Mouse (Mus musculus): ENCODE results near the gene Xcr1. TPM values are rescaled to one million over a fixed set of nuclear protein-coding genes. Genes with fewer than 3 reads are reported as not detected.
A peak's percentile ranks its signal among the peaks of the same experiment; 100 is the strongest.

Gene Xcr1
- polyA plus RNA-seq (2015; fragmentation: Nextera tagmentation; extraction: Ambion mirVana): not detected in 2 replicates

- Histone ChIP-seq H3K9ac (no peak within 1 kb of the TSS), H3K4me3 (no peak within 1 kb of the TSS), H3K36me3 (no peaks in the 10 kb centered on the region), H3K4me2 (no peak within 1 kb of the TSS), H3K4me1 (no peaks in the 10 kb centered on the region), H3K27ac (replicated peaks) (no peak within 1 kb of the TSS), H3K27me3 (replicated peaks) (no peaks in the 10 kb centered on the region), H3K9me3 (no peaks in the 10 kb centered on the region)
- no peak for ATAC-seq (ENCODE audit: extremely low read depth, insufficient number of reproducible peaks, low FRiP score, low TSS enrichment)
- 75% methylated on average over 9 of the region's 9 CpGs for WGBS
Measured at GRCm38 (mm10) chr9:123861929-123862328, at the start of gene Xcr1. TSS of gene Xcr1 (minus strand) at chr9:123862029.

DNA sequence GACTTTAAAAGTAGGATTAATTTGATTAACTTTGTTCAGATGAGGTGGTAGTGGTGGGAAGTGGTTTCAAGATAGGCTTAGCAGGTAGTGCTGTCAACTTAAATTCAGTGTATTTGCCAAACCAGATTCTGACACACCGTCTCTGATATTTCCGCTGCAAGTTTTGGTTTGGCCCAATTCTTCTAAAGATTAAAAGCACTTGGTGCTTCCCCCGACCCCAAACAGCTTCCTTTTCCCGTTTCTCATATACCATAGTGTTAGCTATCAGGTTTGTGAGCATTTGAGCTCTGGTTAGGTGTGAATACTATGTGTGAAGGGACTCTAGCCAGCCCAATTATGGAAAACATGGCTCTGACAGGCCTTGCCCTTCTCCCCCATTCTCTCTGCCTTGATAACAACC is 10.2 kb upstream of the Xcr1 start:
- no peak for ATAC-seq (ENCODE audit: extremely low read depth, insufficient number of reproducible peaks, low FRiP score, low TSS enrichment)
- no peaks in the 10 kb centered on the region for H3K36me3 ChIP-seq
- H3K9ac ChIP-seq: no peak overlapping the region
- H3K4me3 ChIP-seq: no peak overlapping the region
- no peak overlapping the region for H3K27ac ChIP-seq (replicated peaks)
- no peak overlapping the region for H3K4me2 ChIP-seq
- 58% methylated on average over 4 of the region's 4 CpGs for WGBS
- H3K4me1 ChIP-seq: no peaks in the 10 kb centered on the region
- no peaks in the 10 kb centered on the region for H3K27me3 ChIP-seq (replicated peaks)
- H3K9me3 ChIP-seq: no peaks in the 10 kb centered on the region

- no peaks in the 10 kb centered on the region for H3K27me3 ChIP-seq (replicated peaks)
- no peaks in the 10 kb centered on the region for H3K36me3 ChIP-seq
- H3K4me3 ChIP-seq: no peak overlapping the region
- ATAC-seq (ENCODE audit: extremely low read depth, insufficient number of reproducible peaks, low FRiP score, low TSS enrichment): no peak
- H3K9me3 ChIP-seq: no peaks in the 10 kb centered on the region
- no peak overlapping the region for H3K4me2 ChIP-seq
- WGBS: 52% methylated on average over 4 of the region's 6 CpGs
- H3K4me1 ChIP-seq: no peaks in the 10 kb centered on the region
- H3K27ac ChIP-seq (replicated peaks): no peak overlapping the region
- no peak overlapping the region for H3K9ac ChIP-seq
Measured at GRCm38 (mm10) chr9:123869167-123869784, 7.4 kb upstream of the Xcr1 start.

GRCm38 (mm10) chr9:123863641-123864040 is 1.8 kb upstream of the Xcr1 start:
- no peak overlapping the region for H3K4me3 ChIP-seq
- no peaks in the 10 kb centered on the region for H3K27me3 ChIP-seq (replicated peaks)
- no peak overlapping the region for H3K9ac ChIP-seq
- WGBS: 92% methylated on average over 1 of the region's 1 CpGs
- no peaks in the 10 kb centered on the region for H3K36me3 ChIP-seq
- ATAC-seq (ENCODE audit: extremely low read depth, insufficient number of reproducible peaks, low FRiP score, low TSS enrichment): no peak
- H3K9me3 ChIP-seq: no peaks in the 10 kb centered on the region
- H3K4me2 ChIP-seq: no peak overlapping the region
- no peaks in the 10 kb centered on the region for H3K4me1 ChIP-seq
- no peak overlapping the region for H3K27ac ChIP-seq (replicated peaks)

- Histone ChIP-seq H3K36me3 (no peaks in the 10 kb centered on the region), H3K9me3 (no peaks in the 10 kb centered on the region), H3K27ac (replicated peaks) (no peak overlapping the region), H3K4me1 (no peaks in the 10 kb centered on the region), H3K27me3 (replicated peaks) (no peaks in the 10 kb centered on the region), H3K9ac (no peak overlapping the region), H3K4me3 (no peak overlapping the region), H3K4me2 (no peak overlapping the region)
- WGBS: 74% methylated on average over 1 of the region's 1 CpGs
- no peak for ATAC-seq (ENCODE audit: extremely low read depth, insufficient number of reproducible peaks, low FRiP score, low TSS enrichment)
Measured at GRCm38 (mm10) chr9:123862895-123863616, 1.2 kb upstream of the Xcr1 start.

DNA sequence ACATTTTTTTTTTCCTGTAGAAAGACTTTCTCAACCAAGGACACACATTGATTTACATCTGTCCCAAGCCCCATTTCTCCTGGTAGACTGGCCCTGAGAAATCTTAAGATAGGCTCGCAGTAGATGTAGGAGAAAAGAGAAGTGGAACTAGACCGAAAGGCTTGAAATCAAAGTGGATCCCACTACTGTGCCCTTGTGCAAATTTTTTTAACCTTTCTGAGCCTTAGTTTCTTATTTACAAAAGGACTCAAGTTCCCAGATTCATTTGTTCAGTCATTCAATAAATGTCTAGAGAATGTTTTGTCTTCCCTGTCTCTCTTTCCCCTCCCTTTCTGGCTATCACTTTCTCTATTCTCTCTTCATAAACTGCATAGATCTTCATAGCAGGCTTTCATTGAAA is 5.0 kb downstream of the Xcr1 start:
- Histone ChIP-seq H3K9ac (no peak overlapping the region), H3K27ac (replicated peaks) (no peak overlapping the region), H3K4me3 (no peak overlapping the region), H3K4me1 (peaks cover 4% of the 10 kb centered on the region), H3K9me3 (no peaks in the 10 kb centered on the region), H3K27me3 (replicated peaks) (no peaks in the 10 kb centered on the region), H3K4me2 (no peak overlapping the region), H3K36me3 (no peaks in the 10 kb centered on the region)
- no peak for ATAC-seq (ENCODE audit: extremely low read depth, insufficient number of reproducible peaks, low FRiP score, low TSS enrichment)
- 79% methylated on average over 2 of the region's 2 CpGs for WGBS

- H3K9ac ChIP-seq: peak overlapping the region; percentile 74
- H3K36me3 ChIP-seq: no peaks in the 10 kb centered on the region
- no peaks in the 10 kb centered on the region for H3K9me3 ChIP-seq
- H3K27me3 ChIP-seq (replicated peaks): no peaks in the 10 kb centered on the region
- no peak for ATAC-seq (ENCODE audit: extremely low read depth, insufficient number of reproducible peaks, low FRiP score, low TSS enrichment)
- peak overlapping the region; percentile 48 for H3K4me3 ChIP-seq
- peak overlapping the region; percentile 73 for H3K4me2 ChIP-seq
- 56% methylated on average over 5 of the region's 5 CpGs for WGBS
- H3K27ac ChIP-seq (replicated peaks): 0 out of 2 replicates have a peak overlapping the region, but pooled peaks have one; percentile 40
- peaks cover 23% of the 10 kb centered on the region for H3K4me1 ChIP-seq
Measured at GRCm38 (mm10) chr9:123852449-123853390, 9.1 kb downstream of the Xcr1 start.

DNA sequence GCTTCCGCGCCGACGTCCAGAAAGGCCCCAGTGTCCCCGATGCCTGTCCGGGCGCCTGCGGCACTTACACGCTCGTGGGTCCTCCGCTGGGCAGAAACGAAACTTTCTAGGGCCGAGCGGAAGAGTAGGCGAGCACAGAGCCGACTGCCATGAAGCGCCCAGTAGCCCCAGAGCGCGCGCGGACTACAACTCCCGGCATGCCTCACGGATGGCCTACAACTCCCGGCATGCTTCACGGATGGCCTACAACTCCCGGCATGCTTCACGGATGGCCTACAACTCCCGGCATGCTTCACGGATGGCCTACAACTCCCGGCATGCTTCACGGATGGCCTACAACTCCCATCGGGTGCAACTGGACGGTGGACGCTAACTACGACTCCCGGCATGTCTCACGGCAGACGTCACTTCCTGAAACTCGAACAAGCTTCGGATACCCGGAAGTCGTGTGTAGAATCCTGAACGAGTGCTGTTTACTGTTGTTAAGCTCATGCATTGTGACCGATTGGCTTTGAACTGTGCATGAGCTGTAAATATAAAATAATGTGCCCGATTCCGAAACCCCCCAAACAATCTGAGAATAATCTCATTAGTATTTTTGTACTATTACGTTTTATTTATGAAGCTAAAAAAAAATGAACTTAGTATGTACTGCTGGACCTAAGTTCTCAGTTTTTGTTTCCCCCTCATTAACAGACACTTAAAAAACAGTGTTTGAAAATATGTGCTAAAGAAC is 9.9 kb downstream of the Xcr1 start, which contains the start of gene Fyco1:
Fyco1 (minus strand) TSS at position 187 of the 736 bp plus-strand sequence.
- Histone ChIP-seq H3K27me3 (replicated peaks) (no peaks in the 10 kb centered on the region), H3K4me2 (peak within 1 kb of the TSS; percentile 85), H3K27ac (replicated peaks) (peak within 1 kb of the TSS; percentile 95), H3K4me1 (peaks cover 23% of the 10 kb centered on the region), H3K9ac (peak within 1 kb of the TSS; percentile 92), H3K36me3 (no peaks in the 10 kb centered on the region), H3K4me3 (peak within 1 kb of the TSS; percentile 83), H3K9me3 (no peaks in the 10 kb centered on the region)
- WGBS: under 1% methylated on average over 47 of the region's 47 CpGs
- peak; percentile 93 for ATAC-seq (ENCODE audit: extremely low read depth, insufficient number of reproducible peaks, low FRiP score, low TSS enrichment)

GRCm38 (mm10) chr9:123851062-123851712 is 10.6 kb downstream of the Xcr1 start:
- H3K27me3 ChIP-seq (replicated peaks): no peaks in the 10 kb centered on the region
- peak overlapping the region; percentile 92 for H3K9ac ChIP-seq
- peak; percentile 43; the same call in 1 of the 2 replicates for ATAC-seq (ENCODE audit: extremely low read depth, insufficient number of reproducible peaks, low FRiP score, low TSS enrichment)
- no peaks in the 10 kb centered on the region for H3K9me3 ChIP-seq
- H3K4me1 ChIP-seq: peaks cover 30% of the 10 kb centered on the region
- H3K36me3 ChIP-seq: no peaks in the 10 kb centered on the region
- under 1% methylated on average over 27 of the region's 27 CpGs for WGBS
- peak overlapping the region; percentile 95 for H3K27ac ChIP-seq (replicated peaks)
- peak overlapping the region; percentile 83 for H3K4me3 ChIP-seq
- peak overlapping the region; percentile 85 for H3K4me2 ChIP-seq

GRCm38 (mm10) chr9:123850705-123851061 is 11.1 kb downstream of the Xcr1 start:
- Histone ChIP-seq H3K4me3 (peak overlapping the region; percentile 83), H3K4me2 (peak overlapping the region; percentile 85), H3K9me3 (no peaks in the 10 kb centered on the region), H3K9ac (peak overlapping the region; percentile 92), H3K4me1 (peaks cover 35% of the 10 kb centered on the region), H3K27ac (replicated peaks) (peak overlapping the region; percentile 95), H3K27me3 (replicated peaks) (no peaks in the 10 kb centered on the region), H3K36me3 (no peaks in the 10 kb centered on the region)
- 5% methylated on average over 2 of the region's 2 CpGs for WGBS
- no peak for ATAC-seq (ENCODE audit: extremely low read depth, insufficient number of reproducible peaks, low FRiP score, low TSS enrichment)

Measured in heart, embryonic 13.5 days (tissue).